Mouse (Mus musculus): ENCODE measurements around the gene Gnas. TPM values are rescaled to one million over a fixed set of nuclear protein-coding genes. Genes with fewer than 3 reads are reported as not detected.

The Gnas gene
- polyA plus RNA-seq, 2 experiments = 286 to 302 TPM

DNA sequence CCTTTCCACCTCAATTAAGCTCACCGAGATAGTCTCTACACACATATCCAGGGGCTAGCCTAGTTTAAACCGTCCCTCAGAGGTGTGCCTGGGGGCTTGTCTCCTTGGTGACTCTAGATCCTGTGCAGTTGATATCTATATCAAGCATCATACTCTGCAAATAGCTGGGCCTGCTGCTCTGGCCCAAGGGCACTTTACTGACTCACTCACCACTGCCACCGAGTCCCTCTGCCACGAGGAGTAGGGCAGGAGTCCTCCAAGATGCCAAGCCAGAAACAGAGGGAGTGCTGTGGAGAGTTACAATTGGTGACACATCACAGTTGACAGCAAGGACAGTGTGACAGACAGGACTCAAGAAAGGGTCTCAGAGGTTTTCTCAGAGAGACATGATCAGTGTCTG lies 75.5 kb downstream of the Gnas start:
- TF ChIP-seq CTCF (IDR thresholded peaks at IDR 0.05; ENCODE audit: low read depth) (no peak), EP300 (IDR thresholded peaks at IDR 0.05; ENCODE audit: low read depth) (no peak)
- ATAC-seq (ENCODE audit: insufficient read depth) = no peak
- H3K36me3 ChIP-seq (replicated peaks; ENCODE audit: control insufficient read depth, insufficient read depth, low read depth) = no peaks in the 10 kb centered on the region

DNA sequence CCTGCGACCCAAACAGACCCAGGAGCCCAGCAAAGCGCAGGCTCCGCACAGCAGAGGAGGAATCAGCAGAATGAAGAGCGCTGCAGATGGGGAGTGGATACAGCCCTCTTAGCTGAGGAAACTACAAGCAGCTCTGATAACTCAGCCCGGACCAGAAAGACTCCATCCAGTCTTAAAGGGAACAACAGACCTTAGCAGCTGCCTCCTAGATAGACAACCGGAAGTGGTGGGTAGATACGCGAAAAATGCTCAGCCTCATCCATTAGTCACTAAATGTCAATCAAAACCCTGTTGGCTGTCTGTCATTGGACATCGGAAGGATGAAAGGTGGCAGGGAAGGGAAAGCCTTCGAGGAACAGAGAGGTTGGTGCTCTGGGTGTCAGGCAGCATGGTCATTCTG lies 82.5 kb downstream of the Gnas start:
- Histone ChIP-seq H3K9me3 (ENCODE audit: control insufficient read depth, low read length) (no peaks in the 10 kb centered on the region), H3K27me3 (ENCODE audit: control insufficient read depth, insufficient read depth, low read length) (no peaks in the 10 kb centered on the region), H3K4me1 (replicated peaks; ENCODE audit: control insufficient read depth in 2 of 2, insufficient read depth in 2 of 2, low read length in 1 of 2) (no peaks in the 10 kb centered on the region), H3K4me2 (ENCODE audit: low read depth) (no peak overlapping the region), H3K36me3 (replicated peaks; ENCODE audit: control insufficient read depth, insufficient read depth, low read depth) (no peaks in the 10 kb centered on the region), H3K9ac (replicated peaks) (no peak overlapping the region), H3K27ac (no peak overlapping the region), H3K4me3 (ENCODE audit: insufficient read depth in 1 of 2, low read depth in 2 of 2, low read length in 2 of 2) (no peak overlapping the region)
- DNase-seq (ENCODE audit: low read depth in 3 of 3, low spot score in 3 of 3) (no peak), ATAC-seq (ENCODE audit: insufficient read depth) (no peak)
- TF ChIP-seq EP300 (IDR thresholded peaks at IDR 0.05; ENCODE audit: low read depth) (no peak), CTCF (IDR thresholded peaks at IDR 0.05; ENCODE audit: low read depth) (no peak)
- 58% methylated on average over 10 of the region's 10 CpGs for WGBS (ENCODE audit: insufficient replicate concordance)

More for the DNA sequence above, 75.5 kb downstream of the Gnas start:
- Histone ChIP-seq H3K4me1 (replicated peaks; ENCODE audit: control insufficient read depth in 2 of 2, insufficient read depth in 2 of 2, low read length in 1 of 2) (no peaks in the 10 kb centered on the region), H3K27ac (no peak overlapping the region), H3K9ac (replicated peaks) (no peak overlapping the region), H3K4me2 (ENCODE audit: low read depth) (no peak overlapping the region), H3K27me3 (ENCODE audit: control insufficient read depth, insufficient read depth, low read length) (no peaks in the 10 kb centered on the region), H3K4me3 (ENCODE audit: insufficient read depth in 1 of 2, low read depth in 2 of 2, low read length in 2 of 2) (no peak overlapping the region), H3K9me3 (ENCODE audit: control insufficient read depth, low read length) (no peaks in the 10 kb centered on the region)
- DNase-seq (ENCODE audit: low read depth in 3 of 3, low spot score in 3 of 3) = no peak
- WGBS (ENCODE audit: insufficient replicate concordance) = 60% methylated on average over 4 of the region's 4 CpGs

DNA sequence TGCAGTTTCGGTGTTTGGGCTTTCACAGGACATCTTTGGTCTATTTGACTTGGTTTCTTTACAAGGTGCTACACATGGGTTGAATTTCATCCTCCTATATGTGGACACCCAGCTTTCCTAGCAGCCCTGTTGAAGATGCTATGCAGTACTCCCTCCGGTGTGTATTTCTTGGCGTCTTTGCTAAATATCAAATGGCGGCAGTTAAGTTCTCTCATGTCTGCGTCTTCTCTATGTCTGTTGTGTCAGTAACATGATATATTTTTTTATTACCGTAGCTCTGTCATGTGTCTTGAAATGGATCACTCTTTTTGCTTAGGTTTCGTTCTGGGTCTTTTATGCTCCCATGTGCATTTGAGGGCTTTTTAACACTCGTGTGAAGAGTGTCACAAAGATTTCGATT lies 96.9 kb downstream of the Gnas start:
- no peak for ATAC-seq (ENCODE audit: insufficient read depth)
- no peak for DNase-seq (ENCODE audit: low read depth in 3 of 3, low spot score in 3 of 3)
- Histone ChIP-seq H3K4me2 (ENCODE audit: low read depth) (no peak overlapping the region), H3K9me3 (ENCODE audit: control insufficient read depth, low read length) (no peaks in the 10 kb centered on the region), H3K27me3 (ENCODE audit: control insufficient read depth, insufficient read depth, low read length) (no peaks in the 10 kb centered on the region), H3K9ac (replicated peaks) (no peak overlapping the region), H3K27ac (no peak overlapping the region), H3K36me3 (replicated peaks; ENCODE audit: control insufficient read depth, insufficient read depth, low read depth) (no peaks in the 10 kb centered on the region), H3K4me1 (replicated peaks; ENCODE audit: control insufficient read depth in 2 of 2, insufficient read depth in 2 of 2, low read length in 1 of 2) (no peaks in the 10 kb centered on the region), H3K4me3 (ENCODE audit: insufficient read depth in 1 of 2, low read depth in 2 of 2, low read length in 2 of 2) (no peak overlapping the region)
- TF ChIP-seq EP300 (IDR thresholded peaks at IDR 0.05; ENCODE audit: low read depth) (no peak), CTCF (IDR thresholded peaks at IDR 0.05; ENCODE audit: low read depth) (no peak)
- 76% methylated on average over 9 of the region's 9 CpGs for WGBS (ENCODE audit: insufficient replicate concordance)

DNA sequence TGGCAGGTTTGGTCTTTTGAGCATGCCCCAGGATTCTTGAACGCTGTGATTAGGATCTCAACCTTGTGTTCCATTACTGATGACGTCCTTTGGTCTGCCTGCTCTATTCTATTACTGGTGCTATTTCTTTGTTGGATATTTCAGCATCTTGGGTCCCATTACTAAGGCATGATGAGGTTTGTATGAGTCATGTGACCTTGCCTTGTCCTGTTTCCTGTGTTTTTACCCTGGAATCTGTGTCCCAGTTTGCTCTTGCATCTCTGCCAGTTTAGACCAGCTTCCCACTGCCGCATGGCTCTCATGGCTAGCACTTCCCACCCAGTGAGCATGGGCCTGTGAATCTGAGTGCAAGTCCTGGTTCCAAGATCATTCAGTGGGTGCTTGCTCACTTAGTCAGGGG lies 107.8 kb downstream of the Gnas start:
- WGBS (ENCODE audit: insufficient replicate concordance) = 64% methylated on average over 3 of the region's 3 CpGs
- no peak for ATAC-seq (ENCODE audit: insufficient read depth)
- no peak overlapping the region for H3K4me3 ChIP-seq (ENCODE audit: insufficient read depth in 1 of 2, low read depth in 2 of 2, low read length in 2 of 2)
- H3K27me3 ChIP-seq (ENCODE audit: control insufficient read depth, insufficient read depth, low read length) = no peaks in the 10 kb centered on the region
- TF ChIP-seq CTCF (IDR thresholded peaks at IDR 0.05; ENCODE audit: low read depth) = no peak
- no peak for TF ChIP-seq EP300 (IDR thresholded peaks at IDR 0.05; ENCODE audit: low read depth)
- no peak overlapping the region for H3K9ac ChIP-seq (replicated peaks)
- H3K4me2 ChIP-seq (ENCODE audit: low read depth) = no peak overlapping the region
- DNase-seq (ENCODE audit: low read depth in 3 of 3, low spot score in 3 of 3) = no peak
- no peaks in the 10 kb centered on the region for H3K36me3 ChIP-seq (replicated peaks; ENCODE audit: control insufficient read depth, insufficient read depth, low read depth)
- H3K9me3 ChIP-seq (ENCODE audit: control insufficient read depth, low read length) = no peaks in the 10 kb centered on the region
- no peak overlapping the region for H3K27ac ChIP-seq
- no peaks in the 10 kb centered on the region for H3K4me1 ChIP-seq (replicated peaks; ENCODE audit: control insufficient read depth in 2 of 2, insufficient read depth in 2 of 2, low read length in 1 of 2)

DNA sequence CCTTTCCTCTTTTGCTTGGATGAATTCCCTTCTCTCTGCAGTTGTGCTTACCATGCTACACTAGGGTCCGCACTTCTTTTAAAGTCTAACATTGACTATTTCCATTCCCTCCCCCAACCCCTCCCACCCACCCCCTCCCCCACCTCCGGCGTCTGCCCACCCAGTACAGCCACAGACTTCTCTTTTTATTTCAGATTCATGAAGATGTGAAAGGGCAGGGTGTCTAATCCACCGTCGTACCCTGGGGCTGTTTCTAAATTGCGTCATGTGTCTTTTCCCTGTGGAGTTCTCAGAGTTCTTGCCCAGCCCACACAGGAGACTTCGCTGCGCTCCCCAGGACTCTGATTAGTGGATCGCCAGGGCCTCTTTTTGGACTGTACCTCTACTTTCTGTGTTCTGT lies 108.4 kb downstream of the Gnas start:
- Histone ChIP-seq H3K27me3 (ENCODE audit: control insufficient read depth, insufficient read depth, low read length) (no peaks in the 10 kb centered on the region), H3K4me1 (replicated peaks; ENCODE audit: control insufficient read depth in 2 of 2, insufficient read depth in 2 of 2, low read length in 1 of 2) (no peaks in the 10 kb centered on the region), H3K9ac (replicated peaks) (no peak overlapping the region), H3K4me2 (ENCODE audit: low read depth) (no peak overlapping the region), H3K9me3 (ENCODE audit: control insufficient read depth, low read length) (no peaks in the 10 kb centered on the region), H3K27ac (no peak overlapping the region), H3K36me3 (replicated peaks; ENCODE audit: control insufficient read depth, insufficient read depth, low read depth) (no peaks in the 10 kb centered on the region), H3K4me3 (ENCODE audit: insufficient read depth in 1 of 2, low read depth in 2 of 2, low read length in 2 of 2) (no peak overlapping the region)
- TF ChIP-seq CTCF (IDR thresholded peaks at IDR 0.05; ENCODE audit: low read depth) = no peak
- TF ChIP-seq EP300 (IDR thresholded peaks at IDR 0.05; ENCODE audit: low read depth) = no peak
- DNase-seq (ENCODE audit: low read depth in 3 of 3, low spot score in 3 of 3) = no peak
- ATAC-seq (ENCODE audit: insufficient read depth) = no peak
- WGBS (ENCODE audit: insufficient replicate concordance) = 58% methylated on average over 9 of the region's 9 CpGs
